Mouse (Mus musculus): ENCODE results near the gene Trrap. TPM values are rescaled to one million over a fixed set of nuclear protein-coding genes. Genes with fewer than 3 reads are reported as not detected.

The Trrap gene
- polyA plus RNA-seq, 1 experiment from 2014 or later: 88.8 TPM

- no peak for ATAC-seq (ENCODE audit: low FRiP score, low read depth)
- 15% methylated on average over 13 of the region's 13 CpGs for WGBS
- Histone ChIP-seq H3K27me3 (no peaks in the 10 kb centered on the region), H3K27ac (no peak overlapping the region), H3K9ac (no peak overlapping the region), H3K4me1 (0 out of 2 replicates have a peak, but pooled peaks cover 3% of the 10 kb centered on the region), H3K36me3 (peaks cover 44% of the 10 kb centered on the region), H3K4me3 (no peak overlapping the region), H3K4me2 (replicated peaks) (no peak overlapping the region), H3K9me3 (no peaks in the 10 kb centered on the region)
Observed at GRCm38 (mm10) chr5:144875892-144876291, 108.4 kb downstream of the Trrap start.

GRCm38 (mm10) chr5:144877021-144877420, 109.5 kb downstream of the Trrap start:
- WGBS: 92% methylated on average over 15 of the region's 15 CpGs
- Histone ChIP-seq H3K9me3 (no peaks in the 10 kb centered on the region), H3K4me2 (replicated peaks) (no peak overlapping the region), H3K9ac (no peak overlapping the region), H3K27me3 (no peaks in the 10 kb centered on the region), H3K4me3 (no peak overlapping the region), H3K36me3 (peaks cover 55% of the 10 kb centered on the region), H3K27ac (no peak overlapping the region), H3K4me1 (0 out of 2 replicates have a peak, but pooled peaks cover 2% of the 10 kb centered on the region)
- ATAC-seq (ENCODE audit: low FRiP score, low read depth): no peak

- no peak for ATAC-seq (ENCODE audit: low FRiP score, low read depth)
Observed at GRCm38 (mm10) chr5:144881670-144882399, 114.3 kb downstream of the Trrap start.

GRCm38 (mm10) chr5:144884629-144885217, 117.2 kb downstream of the Trrap start:
- H3K27ac ChIP-seq: no peak overlapping the region
- no peak overlapping the region for H3K9ac ChIP-seq
- no peaks in the 10 kb centered on the region for H3K4me1 ChIP-seq
- no peaks in the 10 kb centered on the region for H3K27me3 ChIP-seq
- H3K4me2 ChIP-seq (replicated peaks): no peak overlapping the region
- H3K4me3 ChIP-seq: no peak overlapping the region
- peaks cover 100% of the 10 kb centered on the region for H3K36me3 ChIP-seq
- no peak for ATAC-seq (ENCODE audit: low FRiP score, low read depth)
- no peaks in the 10 kb centered on the region for H3K9me3 ChIP-seq
- WGBS: 84% methylated on average over 13 of the region's 13 CpGs

More at GRCm38 (mm10) chr5:144881670-144882399, 114.3 kb downstream of the Trrap start:
- H3K4me2 ChIP-seq (replicated peaks): no peak overlapping the region
- H3K36me3 ChIP-seq: peaks cover 100% of the 10 kb centered on the region
- H3K9ac ChIP-seq: no peak overlapping the region
- no peaks in the 10 kb centered on the region for H3K27me3 ChIP-seq
- H3K27ac ChIP-seq: no peak overlapping the region
- no peaks in the 10 kb centered on the region for H3K4me1 ChIP-seq
- H3K9me3 ChIP-seq: no peaks in the 10 kb centered on the region
- no peak overlapping the region for H3K4me3 ChIP-seq
- WGBS: 88% methylated on average over 14 of the region's 14 CpGs

GRCm38 (mm10) chr5:144885968-144886650, 118.6 kb downstream of the Trrap start:
- no peaks in the 10 kb centered on the region for H3K4me1 ChIP-seq
- no peak overlapping the region for H3K4me3 ChIP-seq
- ATAC-seq (ENCODE audit: low FRiP score, low read depth): no peak
- no peak overlapping the region for H3K9ac ChIP-seq
- no peaks in the 10 kb centered on the region for H3K9me3 ChIP-seq
- WGBS: 89% methylated on average over 9 of the region's 9 CpGs
- H3K27me3 ChIP-seq: no peaks in the 10 kb centered on the region
- H3K27ac ChIP-seq: no peak overlapping the region
- no peak overlapping the region for H3K4me2 ChIP-seq (replicated peaks)
- peaks cover 97% of the 10 kb centered on the region for H3K36me3 ChIP-seq

- 88% methylated on average over 11 of the region's 11 CpGs for WGBS
- Histone ChIP-seq H3K9me3 (no peaks in the 10 kb centered on the region), H3K36me3 (peaks cover 94% of the 10 kb centered on the region), H3K9ac (no peak overlapping the region), H3K4me3 (no peak overlapping the region), H3K27me3 (no peaks in the 10 kb centered on the region), H3K4me1 (no peaks in the 10 kb centered on the region), H3K4me2 (replicated peaks) (no peak overlapping the region), H3K27ac (no peak overlapping the region)
- no peak for ATAC-seq (ENCODE audit: low FRiP score, low read depth)
Observed at GRCm38 (mm10) chr5:144891276-144891675, 123.7 kb downstream of the Trrap start.

- no peak overlapping the region for H3K9ac ChIP-seq
- no peaks in the 10 kb centered on the region for H3K9me3 ChIP-seq
- H3K27me3 ChIP-seq: no peaks in the 10 kb centered on the region
- H3K4me3 ChIP-seq: no peak overlapping the region
- ATAC-seq (ENCODE audit: low FRiP score, low read depth): peak; percentile 77
- H3K36me3 ChIP-seq: peaks cover 80% of the 10 kb centered on the region
- no peak overlapping the region for H3K4me2 ChIP-seq (replicated peaks)
- peaks cover 18% of the 10 kb centered on the region for H3K4me1 ChIP-seq
- H3K27ac ChIP-seq: peak overlapping the region; percentile 49; the same call in 1 of the 2 replicates
- 74% methylated on average over 7 of the region's 7 CpGs for WGBS
Observed at GRCm38 (mm10) chr5:144897881-144898280, 130.3 kb downstream of the Trrap start.

GRCm38 (mm10) chr5:144898448-144899052, 131.0 kb downstream of the Trrap start:
- peaks cover 73% of the 10 kb centered on the region for H3K36me3 ChIP-seq
- H3K9me3 ChIP-seq: no peaks in the 10 kb centered on the region
- no peak overlapping the region for H3K4me3 ChIP-seq
- no peak overlapping the region for H3K4me2 ChIP-seq (replicated peaks)
- 64% methylated on average over 7 of the region's 7 CpGs for WGBS
- ATAC-seq (ENCODE audit: low FRiP score, low read depth): peak; percentile 66; the same call in 1 of the 2 replicates
- no peaks in the 10 kb centered on the region for H3K27me3 ChIP-seq
- H3K27ac ChIP-seq: 0 out of 2 replicates have a peak overlapping the region, but pooled peaks have one; percentile 15
- peaks cover 23% of the 10 kb centered on the region for H3K4me1 ChIP-seq
- 0 out of 2 replicates have a peak overlapping the region, but pooled peaks have one; percentile 45 for H3K9ac ChIP-seq

- Histone ChIP-seq H3K36me3 (peaks cover 50% of the 10 kb centered on the region), H3K27ac (no peak overlapping the region), H3K4me3 (no peak overlapping the region), H3K4me1 (peaks cover 36% of the 10 kb centered on the region), H3K27me3 (no peaks in the 10 kb centered on the region), H3K4me2 (replicated peaks) (no peak overlapping the region), H3K9me3 (no peaks in the 10 kb centered on the region), H3K9ac (no peak overlapping the region)
- no peak for ATAC-seq (ENCODE audit: low FRiP score, low read depth)
- WGBS: 90% methylated on average over 7 of the region's 7 CpGs
Observed at GRCm38 (mm10) chr5:144901035-144901434, 133.5 kb downstream of the Trrap start.

- Histone ChIP-seq H3K9ac (no peak overlapping the region), H3K27me3 (no peaks in the 10 kb centered on the region), H3K27ac (peak overlapping the region; percentile 49; the same call in 1 of the 2 replicates), H3K4me2 (replicated peaks) (0 out of 2 replicates have a peak overlapping the region, but pooled peaks have one; percentile 16), H3K4me1 (peaks cover 36% of the 10 kb centered on the region), H3K9me3 (no peaks in the 10 kb centered on the region), H3K4me3 (no peak overlapping the region), H3K36me3 (peaks cover 42% of the 10 kb centered on the region)
- ATAC-seq (ENCODE audit: low FRiP score, low read depth): no peak
- WGBS: 59% methylated on average over 10 of the region's 10 CpGs
Observed at GRCm38 (mm10) chr5:144901791-144902190, 134.3 kb downstream of the Trrap start.

GRCm38 (mm10) chr5:144904356-144905134, 137.0 kb downstream of the Trrap start:
- WGBS: 68% methylated on average over 12 of the region's 12 CpGs
- H3K4me1 ChIP-seq: peaks cover 40% of the 10 kb centered on the region
- H3K9me3 ChIP-seq: no peaks in the 10 kb centered on the region
- no peak overlapping the region for H3K4me3 ChIP-seq
- H3K9ac ChIP-seq: no peak overlapping the region
- ATAC-seq (ENCODE audit: low FRiP score, low read depth): no peak
- H3K27ac ChIP-seq: no peak overlapping the region
- H3K4me2 ChIP-seq (replicated peaks): no peak overlapping the region
- peaks cover 19% of the 10 kb centered on the region for H3K36me3 ChIP-seq
- H3K27me3 ChIP-seq: no peaks in the 10 kb centered on the region
